Mouse (Mus musculus) CD4-positive, CD25-positive, alpha-beta regulatory T cell, adult 2 months (primary cell): ENCODE results near the gene B4galnt2.
"Not testable (repeated sequence)": the region's sequence is repeated elsewhere in the genome, so short reads cannot be mapped to it uniquely, and the experiment has no call there.

Experiments
- DNase-seq: peaks from one replicate; pipeline ENCODE4 v3.0.0-alpha.2; 2012; ENCODE audit warnings: low read depth, low spot score

B4galnt2 gene

GRCm38 (mm10) chr11:95896446-95897179, 18.1 kb downstream of the B4galnt2 start:
- DNase-seq, result peak; percentile 62

DNA sequence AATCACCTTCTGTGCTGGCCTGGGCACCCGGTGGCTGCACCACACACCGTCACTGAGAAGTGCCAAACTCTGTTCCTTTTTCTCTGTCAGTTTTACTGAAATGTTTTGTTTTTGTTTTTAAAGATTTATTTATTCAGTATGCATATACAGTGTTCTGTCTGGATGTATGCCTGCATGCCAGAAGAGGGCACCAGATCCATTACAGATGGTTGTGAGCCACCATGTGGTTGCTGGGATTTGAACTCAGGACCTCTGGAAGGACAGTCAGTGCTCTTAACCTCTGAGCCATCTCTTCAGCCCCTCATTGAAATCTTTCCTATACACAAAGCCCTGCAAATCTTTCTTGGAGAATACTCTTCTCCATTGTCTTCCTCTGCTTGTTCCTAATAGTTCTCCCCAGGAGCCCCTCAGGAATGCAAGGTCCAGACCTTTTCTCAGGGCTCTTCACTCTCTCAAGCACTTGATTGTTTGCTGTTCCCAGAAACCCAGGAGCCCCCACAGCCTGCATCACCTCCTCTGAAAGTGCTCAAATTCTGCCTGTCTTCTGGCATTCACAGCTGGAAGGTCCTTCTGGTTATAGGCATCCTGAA, 24.1 kb downstream of the B4galnt2 start:
- no peak for DNase-seq

DNA sequence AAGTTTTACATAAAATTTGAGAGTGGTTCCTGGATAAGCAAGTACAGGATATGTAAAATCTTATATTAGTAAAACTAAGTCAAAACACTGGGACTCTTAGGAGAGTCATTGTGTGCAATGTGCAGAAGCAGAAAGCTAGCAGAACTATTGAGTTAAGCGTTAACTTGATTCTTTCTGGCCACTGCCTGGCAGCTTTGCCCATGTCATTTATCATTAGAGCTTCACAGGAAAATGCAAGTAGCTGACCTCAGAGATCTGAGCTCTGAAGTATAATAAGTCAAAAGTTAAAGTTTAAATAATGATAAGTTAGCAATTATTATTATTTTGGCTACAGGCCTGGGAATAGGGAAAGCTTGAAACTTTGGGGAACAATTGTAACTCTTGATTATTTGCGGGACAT, 34.8 kb downstream of the B4galnt2 start:
- DNase-seq, result not testable (repeated sequence)

GRCm38 (mm10) chr11:95876296-95876695, 38.4 kb downstream of the B4galnt2 start:
- peak; percentile 80 for DNase-seq

GRCm38 (mm10) chr11:95875804-95876203, 38.9 kb downstream of the B4galnt2 start:
- DNase-seq, result peak; percentile 49

DNA sequence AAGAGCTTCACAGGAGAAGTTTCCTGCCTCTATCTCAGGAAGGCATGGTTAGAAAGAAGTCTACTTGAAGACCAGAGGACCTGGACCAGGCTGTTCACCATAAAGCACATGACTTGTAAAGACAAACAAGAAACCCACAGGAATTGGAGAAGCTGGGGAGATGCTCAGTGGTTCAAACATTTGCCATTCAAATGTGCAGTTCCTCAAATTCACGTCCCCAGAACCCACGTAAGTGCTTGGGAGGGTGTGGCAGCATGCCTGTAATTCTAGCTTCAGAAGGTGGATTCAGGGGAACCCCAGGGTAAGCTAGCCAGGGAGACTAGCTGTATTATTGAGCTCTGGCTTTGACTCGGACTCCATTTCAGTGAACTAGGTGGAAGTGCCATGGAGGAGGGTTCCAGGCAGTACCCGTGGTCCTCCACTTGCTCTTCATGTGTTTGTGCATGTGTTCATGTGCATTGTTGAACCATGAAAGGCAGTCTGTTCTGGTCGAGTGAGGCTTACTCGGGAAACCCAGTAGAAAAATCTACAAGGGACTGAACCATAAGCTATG, 44.7 kb downstream of the B4galnt2 start:
- DNase-seq, result no peak

GRCm38 (mm10) chr11:95869442-95869841, 45.2 kb downstream of the B4galnt2 start:
- no peak for DNase-seq

DNA sequence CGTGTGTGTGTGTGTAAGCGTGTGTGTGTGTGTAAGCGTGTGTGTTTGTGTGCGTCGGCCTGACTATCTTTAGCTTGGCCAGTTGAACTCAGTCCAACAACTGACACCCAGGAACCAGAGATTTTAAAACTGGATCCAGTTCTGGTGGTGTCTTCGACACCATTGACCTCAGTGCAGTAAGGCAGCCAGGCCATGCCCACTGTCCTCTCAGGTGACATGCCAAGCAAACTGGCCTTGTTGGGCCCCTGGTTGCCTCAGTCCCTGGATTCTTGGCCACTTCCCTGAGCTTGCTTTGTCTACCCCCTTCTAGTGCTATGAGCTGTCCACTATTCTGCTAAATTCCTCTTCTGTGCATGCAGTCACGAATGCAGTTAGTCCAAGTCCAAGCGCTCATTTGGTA, 53.3 kb downstream of the B4galnt2 start:
- DNase-seq, result no peak

GRCm38 (mm10) chr11:95860071-95860490, 54.6 kb downstream of the B4galnt2 start:
- DNase-seq, result no peak

DNA sequence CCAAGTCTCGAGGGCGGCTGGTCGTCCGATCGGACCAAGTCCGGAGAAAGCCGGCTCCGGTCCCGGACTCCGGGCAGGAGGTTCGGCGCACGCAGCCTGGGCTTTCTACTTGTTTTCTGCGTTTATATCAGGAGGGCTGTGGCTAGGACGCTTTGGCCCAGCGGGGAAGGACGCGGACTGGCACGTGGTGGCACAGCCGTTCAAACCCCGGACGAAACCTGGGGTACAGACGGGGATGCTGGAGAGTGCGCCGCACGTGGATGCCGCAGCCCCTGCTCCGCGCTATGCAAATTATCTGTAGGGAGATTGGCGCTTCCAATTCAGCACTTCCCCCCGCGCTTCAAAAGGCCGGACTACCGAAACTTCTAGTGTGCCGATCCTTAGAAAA, 55.2 kb downstream of the B4galnt2 start:
- peak; percentile 75 for DNase-seq

GRCm38 (mm10) chr11:95858528-95859467, 55.9 kb downstream of the B4galnt2 start:
- peak; percentile 99 for DNase-seq

GRCm38 (mm10) chr11:95857716-95858527, 56.8 kb downstream of the B4galnt2 start:
- no peak for DNase-seq

- DNase-seq, result no peak
These were observed 57.4 kb downstream of the B4galnt2 start for GRCm38 (mm10) chr11:95857306-95857705.

DNA sequence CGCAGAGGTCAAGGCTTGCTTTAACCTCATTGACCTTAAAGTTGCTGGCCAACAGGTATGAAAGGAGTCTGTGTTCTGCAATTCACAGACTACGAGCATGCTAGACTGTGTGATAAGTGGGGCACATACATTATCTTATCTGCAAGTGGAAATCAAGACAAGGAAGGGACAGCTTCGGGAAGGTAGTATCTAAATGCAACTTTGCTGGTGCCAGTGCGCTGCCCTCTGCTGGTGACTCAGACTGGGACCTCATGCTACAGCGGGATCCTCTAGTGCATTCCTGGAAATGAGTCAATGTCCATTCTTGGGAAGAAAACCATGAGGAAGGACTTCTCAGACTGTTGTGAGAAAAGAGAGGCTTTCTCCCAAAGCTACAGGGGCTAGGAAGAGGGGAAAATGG, 61.0 kb downstream of the B4galnt2 start:
- DNase-seq, result peak; percentile 88

DNA sequence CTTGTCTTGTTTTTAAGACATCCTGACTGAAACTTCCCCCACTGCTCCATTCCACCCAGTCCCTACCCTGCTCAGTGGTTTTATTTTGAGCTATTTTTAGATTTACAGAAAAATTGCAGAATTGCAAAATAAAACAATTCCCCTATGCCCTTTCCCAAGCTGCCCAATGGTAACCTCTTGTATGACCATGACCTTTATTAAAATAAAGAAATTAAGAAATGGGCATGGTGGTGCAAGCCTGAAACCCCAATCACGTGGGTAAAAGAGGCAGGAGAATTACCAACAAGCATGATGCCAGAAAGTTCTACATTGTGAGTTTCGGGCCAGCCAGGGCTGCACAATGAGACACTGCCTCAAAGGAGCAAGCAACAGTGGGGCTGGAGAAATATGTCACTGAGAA, 63.8 kb downstream of the B4galnt2 start:
- DNase-seq, result no peak

GRCm38 (mm10) chr11:95844935-95845334, 69.8 kb downstream of the B4galnt2 start:
- DNase-seq, result no peak

DNA sequence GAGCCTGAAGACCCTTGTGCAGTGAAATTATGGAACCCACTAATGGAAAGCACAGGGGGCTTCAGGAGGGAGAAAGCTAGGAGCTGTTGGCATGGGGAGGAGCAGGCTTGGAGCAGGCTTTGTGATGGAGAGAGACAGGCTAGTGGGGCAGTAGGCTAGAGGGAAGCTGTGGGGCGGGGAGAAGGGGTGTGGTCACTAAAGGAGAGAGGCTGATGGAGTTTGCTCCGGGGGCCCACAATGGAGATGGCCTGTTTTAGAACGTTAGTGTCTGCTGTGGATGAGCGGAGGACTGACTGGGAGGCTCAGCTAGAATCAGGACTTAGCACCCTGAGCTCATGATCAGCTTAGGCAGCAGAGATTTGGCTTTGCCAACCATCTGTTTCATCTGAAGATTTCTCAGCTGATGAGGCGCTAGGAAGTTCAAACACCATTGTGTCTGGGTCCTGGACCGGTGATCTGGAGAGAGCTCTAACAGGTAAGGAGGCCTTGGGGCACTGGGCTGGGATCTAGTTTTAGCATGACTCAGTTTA, 71.2 kb downstream of the B4galnt2 start:
- DNase-seq, result no peak

- no peak for DNase-seq
These were observed 71.7 kb downstream of the B4galnt2 start for GRCm38 (mm10) chr11:95842953-95843352.

DNA sequence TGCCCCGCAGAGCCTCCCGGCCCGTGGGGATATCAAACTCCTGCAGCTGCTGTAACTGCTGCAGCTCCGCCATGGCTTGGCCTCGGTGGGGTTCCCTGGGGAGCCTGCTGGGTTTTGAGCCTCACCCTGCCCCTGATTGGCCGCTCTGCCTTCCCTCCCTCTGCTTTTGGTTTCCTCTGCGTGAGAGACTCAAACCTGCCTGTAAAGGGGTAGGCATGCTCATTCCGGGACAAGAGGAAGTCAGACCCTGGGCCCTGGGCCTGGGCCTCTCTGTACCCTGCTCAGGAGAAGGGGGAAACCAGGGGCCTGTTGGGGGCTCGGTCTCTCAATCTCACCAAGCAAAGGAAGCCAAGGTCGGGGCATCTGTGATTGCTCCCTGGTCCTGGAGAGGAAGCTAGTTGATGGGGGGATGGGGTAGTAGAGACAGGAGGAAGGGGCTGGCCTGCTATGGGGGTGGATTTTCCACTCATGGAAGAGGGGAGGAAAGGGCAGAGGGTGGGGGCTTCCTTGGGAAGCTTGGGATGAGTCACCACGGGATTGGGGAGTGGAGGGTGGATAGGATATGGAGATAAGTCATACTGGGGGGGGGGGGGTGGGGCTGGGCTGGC, 72.5 kb downstream of the B4galnt2 start, which contains the start of gene Abi3:
Gene Abi3 (minus strand): TSS at position 403 of the 608 bp plus-strand sequence.
- DNase-seq, result peak; percentile 74

GRCm38 (mm10) chr11:95841498-95841830, 73.2 kb downstream of the B4galnt2 start:
- no peak for DNase-seq
